Mouse (Mus musculus): Measurements from ENCODE around the gene Gm20388. TPM values are rescaled to one million over a fixed set of nuclear protein-coding genes. Genes with fewer than 3 reads are reported as not detected.

Gene Gm20388
- total RNA-seq, 2 experiments from 2014 or later, result 18.6 TPM; not detected in 1

DNA sequence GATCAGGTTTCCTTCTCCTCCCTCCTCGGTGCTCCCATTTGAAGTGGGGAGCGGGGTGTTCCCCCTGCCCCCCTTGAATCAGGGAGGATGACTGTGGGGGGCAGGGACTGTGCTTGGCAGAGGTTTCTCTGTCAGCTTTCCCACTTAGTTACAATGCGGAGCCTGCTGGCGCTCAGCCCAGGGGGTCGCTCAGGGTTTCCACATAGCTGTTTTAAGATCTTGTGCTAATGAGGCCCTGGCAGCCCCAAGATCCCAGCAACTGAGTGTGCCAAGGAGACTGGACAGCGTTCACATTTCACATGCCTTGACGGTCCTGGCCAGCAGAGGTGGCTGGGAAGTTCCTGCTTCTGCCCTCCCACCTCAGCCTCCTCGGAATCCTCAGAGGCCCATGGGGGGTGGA, 555.1 kb downstream of the Gm20388 start:
- intact Hi-C loops (cut with DNase I), result no loop called here
- peak; percentile 52 to 69 for DNase-seq (ENCODE audit: low spot score in 2 of 2)

DNA sequence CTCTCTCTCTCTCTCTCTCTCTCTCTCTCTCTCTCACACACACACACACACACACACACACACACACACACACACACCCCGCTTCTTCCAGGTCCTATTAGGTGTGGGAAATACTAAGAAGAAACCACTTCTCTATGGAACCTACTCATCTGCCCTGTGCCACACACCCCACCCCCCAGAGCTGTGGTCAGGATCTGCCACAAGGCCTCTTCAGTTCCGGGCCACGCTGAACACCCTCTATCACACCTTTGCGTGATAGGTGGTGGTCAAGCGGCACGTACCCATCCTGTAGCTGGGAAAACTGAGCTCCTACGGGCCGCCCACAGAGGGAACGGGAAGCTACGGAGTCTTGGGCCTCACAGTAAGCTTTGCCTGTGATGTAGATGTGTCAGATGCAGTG, 555.6 kb downstream of the Gm20388 start:
- DNase-seq (ENCODE audit: low spot score in 2 of 2), result no peak
- intact Hi-C loops (cut with DNase I), result no loop called here

GRCm38 (mm10) chr8:120467598-120467997, 557.0 kb downstream of the Gm20388 start:
- no peak for DNase-seq (ENCODE audit: low spot score in 2 of 2)
- intact Hi-C loops (cut with DNase I), result no loop called here

GRCm38 (mm10) chr8:120470170-120470569, 559.5 kb downstream of the Gm20388 start:
- no peak for DNase-seq (ENCODE audit: low spot score in 2 of 2)
- intact Hi-C loops (cut with DNase I), result no loop called here

- no peak for DNase-seq (ENCODE audit: low spot score in 2 of 2)
- intact Hi-C loops (cut with DNase I), result no loop called here
These were observed 560.5 kb downstream of the Gm20388 start for GRCm38 (mm10) chr8:120471166-120471565.

DNA sequence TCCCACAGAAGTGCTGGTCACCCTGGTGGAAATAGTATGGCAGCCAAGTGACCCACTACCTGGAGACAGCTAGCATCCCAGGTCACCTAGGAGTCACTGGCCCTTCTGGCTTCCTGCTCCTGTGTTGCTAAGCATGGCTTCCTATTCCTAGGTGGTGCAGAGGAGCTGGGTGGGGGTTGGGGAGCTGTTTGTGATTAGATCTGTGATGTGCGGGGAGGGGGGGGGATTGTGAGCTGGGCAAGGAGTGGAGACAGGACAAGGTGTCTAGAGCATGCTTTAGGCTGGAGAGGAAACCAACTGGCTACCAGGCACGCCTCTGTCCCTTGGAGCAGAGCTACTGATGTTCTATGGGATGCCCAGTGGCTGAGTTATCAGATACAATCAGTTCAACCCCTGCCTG, 561.1 kb downstream of the Gm20388 start:
- DNase-seq (ENCODE audit: low spot score in 2 of 2), result no peak
- intact Hi-C loops (cut with DNase I), result no loop called here

DNA sequence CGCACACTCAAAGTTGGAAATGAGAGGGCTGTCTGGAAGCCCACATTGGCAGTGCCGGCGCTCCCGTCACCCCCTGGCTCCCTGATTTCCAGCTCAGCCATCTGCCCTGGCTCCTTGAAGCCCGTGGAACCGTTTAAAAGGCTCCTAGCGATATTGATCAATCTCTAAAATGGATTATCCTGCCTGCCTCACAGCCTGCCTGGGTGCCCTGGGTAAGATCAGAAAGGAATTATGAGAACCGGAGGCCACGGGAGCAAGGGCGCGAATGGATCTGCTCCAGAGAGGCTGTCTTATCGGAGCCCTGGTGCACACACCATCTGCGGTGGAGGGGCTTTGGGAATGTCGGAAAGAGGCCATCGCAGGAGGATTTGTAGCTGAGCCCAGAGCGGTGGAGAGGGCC, 561.6 kb downstream of the Gm20388 start:
- no peak for DNase-seq (ENCODE audit: low spot score in 2 of 2)
- intact Hi-C loops (cut with DNase I), result no loop called here

DNA sequence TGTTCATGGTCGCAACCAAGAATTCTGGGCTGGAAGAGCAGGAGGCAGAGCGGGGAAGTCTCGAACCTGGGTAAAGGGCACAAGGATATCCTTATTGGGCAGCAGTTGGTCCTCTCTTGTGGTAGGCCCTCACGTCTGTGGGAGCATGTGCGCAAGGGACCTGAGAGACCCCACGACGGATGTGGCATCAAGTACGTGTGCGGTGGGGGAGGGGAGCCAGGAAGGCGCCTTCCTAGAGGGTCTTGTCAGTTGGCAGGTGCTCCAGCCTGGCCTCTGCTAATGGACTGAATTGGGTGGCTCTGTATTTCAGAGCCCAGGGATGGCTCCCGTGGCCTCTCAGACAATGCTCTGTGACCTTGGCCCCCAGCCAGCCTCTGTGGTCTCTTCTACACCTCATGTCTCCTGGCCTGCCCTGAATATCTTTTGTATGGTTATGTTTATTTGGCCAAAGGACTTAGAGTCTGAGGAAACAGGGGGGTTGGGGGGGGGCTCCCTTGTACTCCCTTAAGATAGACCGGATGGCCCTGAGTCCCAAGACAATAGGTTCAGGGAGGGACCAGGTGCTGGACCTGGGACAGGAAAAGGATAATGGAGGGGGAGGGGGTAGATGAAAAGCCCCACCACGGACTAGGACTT, 563.2 kb downstream of the Gm20388 start:
- intact Hi-C loops (cut with DNase I), result no loop called here
- DNase-seq (ENCODE audit: low spot score in 2 of 2), result no peak

DNA sequence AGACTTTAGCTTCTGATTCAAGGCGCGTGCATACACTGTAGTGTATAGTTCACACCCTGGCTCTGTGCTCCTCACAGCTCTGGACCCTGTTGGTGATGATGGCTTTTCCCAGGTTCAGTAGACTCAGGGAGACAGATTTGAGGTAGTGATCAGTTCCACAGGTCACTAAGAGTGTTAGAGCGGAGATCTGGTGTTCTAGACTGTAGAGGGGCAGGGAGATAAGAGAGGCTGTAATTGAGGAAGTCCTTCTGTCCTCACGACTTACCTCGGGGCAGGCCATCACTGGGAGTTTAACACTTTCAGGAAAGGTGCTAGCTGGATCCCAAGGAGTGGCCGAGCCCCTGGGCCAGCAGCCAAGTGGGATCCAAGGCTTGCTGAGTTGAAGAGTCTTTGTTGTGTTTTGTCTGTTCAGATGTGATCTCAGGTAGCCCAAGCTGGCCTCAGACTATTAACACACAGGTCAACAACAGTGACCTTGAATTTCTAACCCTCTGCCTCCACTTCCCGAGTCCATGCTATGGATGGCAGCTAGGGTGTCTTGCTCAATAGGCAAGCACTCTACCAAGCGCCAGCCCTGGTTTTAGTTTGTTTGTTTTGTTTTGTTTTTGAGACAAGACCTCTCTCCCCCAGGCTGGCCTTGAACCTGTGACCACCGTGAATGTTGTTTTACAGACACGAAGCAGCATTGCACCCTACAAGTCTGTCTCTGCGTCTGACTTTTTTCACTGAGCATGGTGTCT, 564.0 kb downstream of the Gm20388 start:
- intact Hi-C loops (cut with DNase I), result no loop called here
- no peak for DNase-seq (ENCODE audit: low spot score in 2 of 2)

DNA sequence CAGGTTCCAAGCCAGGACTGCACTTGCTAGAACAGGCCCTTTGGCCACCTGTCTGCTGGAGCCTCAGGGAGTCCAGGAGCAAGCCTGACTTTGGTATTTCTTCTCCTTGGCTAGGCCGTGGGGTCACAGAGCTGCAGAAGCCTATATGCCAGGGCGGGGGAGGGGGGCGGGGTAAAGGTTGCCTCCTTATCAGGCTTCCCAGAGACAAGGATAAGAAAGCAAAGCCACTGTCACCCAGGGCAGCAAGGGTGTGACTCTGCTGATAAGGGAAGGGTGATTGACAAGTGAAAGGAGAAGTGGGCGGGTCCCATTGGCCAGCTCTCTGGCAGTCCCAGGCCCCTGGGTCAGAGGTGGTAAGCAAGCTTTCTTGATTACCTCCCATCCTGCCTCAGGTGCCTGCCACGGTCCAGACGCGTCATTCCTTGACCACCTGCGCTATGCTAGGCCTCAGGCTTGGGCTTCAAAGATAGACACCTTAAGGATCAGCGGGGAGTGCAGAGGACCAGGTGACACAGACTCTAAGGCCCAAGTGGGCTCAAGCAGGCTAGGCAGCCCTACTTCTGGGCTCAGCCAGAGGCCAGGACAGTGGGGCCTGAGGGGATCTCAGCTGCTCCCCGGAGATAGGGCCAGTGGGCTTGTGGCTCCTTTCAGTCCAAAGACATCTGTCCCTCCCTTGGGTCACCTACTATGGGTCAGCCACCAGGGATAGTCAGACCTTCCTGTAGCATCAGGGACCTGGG, 565.0 kb downstream of the Gm20388 start:
- intact Hi-C loops (cut with DNase I), result no loop called here
- no peak for DNase-seq (ENCODE audit: low spot score in 2 of 2)

GRCm38 (mm10) chr8:120476711-120477575, 566.3 kb downstream of the Gm20388 start:
- intact Hi-C loops (cut with DNase I), result no loop called here
- DNase-seq (ENCODE audit: low spot score in 2 of 2), result no peak

DNA sequence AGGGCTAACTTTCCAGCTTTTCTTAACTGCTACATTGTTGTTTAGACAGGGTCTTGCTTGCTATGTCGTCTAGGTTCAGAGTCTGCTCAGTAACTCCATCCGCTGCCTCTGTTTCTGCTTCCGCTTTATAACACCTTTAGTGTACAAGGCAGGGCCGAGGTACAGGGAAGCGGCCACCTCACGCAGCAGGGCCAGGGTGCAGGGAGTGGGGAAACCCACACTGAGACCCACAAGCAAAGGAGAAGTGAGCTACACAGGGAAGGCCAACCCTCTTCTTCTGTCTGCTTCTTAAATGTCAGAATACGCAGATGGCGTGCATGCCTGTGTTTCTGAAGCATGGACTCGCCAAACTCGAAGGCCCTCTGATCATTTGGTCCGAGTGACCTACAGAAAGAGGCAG, 568.1 kb downstream of the Gm20388 start:
- no peak for DNase-seq (ENCODE audit: low spot score in 2 of 2)
- intact Hi-C loops (cut with DNase I), result no loop called here

DNA sequence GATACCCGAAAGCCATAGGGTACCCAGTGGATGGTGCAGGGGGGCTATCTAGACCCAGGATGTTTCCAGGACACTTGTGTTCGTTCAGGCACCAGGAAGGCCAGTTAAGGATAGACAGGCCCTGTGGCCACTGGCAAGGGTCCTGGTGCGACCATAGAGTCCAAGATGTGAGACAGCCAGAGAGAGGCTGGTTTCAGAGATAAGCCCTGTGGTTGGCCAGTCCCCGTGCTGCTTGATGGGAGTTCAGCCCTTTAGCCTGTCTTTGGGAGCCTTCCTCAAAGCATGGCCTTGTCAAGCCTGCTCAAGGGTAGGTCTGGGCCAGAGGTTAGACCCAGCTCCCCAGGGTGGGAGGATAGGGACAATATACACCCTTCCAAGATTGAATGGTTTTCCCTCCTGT, 569.0 kb downstream of the Gm20388 start:
- intact Hi-C loops (cut with DNase I), result no loop called here
- DNase-seq (ENCODE audit: low spot score in 2 of 2), result no peak

- no peak for DNase-seq (ENCODE audit: low spot score in 2 of 2)
- intact Hi-C loops (cut with DNase I), result no loop called here
These were observed 571.5 kb downstream of the Gm20388 start for GRCm38 (mm10) chr8:120482015-120482689.

GRCm38 (mm10) chr8:120484460-120484859, 573.8 kb downstream of the Gm20388 start:
- intact Hi-C loops (cut with DNase I), result no loop called here
- peak; percentile 68 to 86 for DNase-seq (ENCODE audit: low spot score in 2 of 2)

- intact Hi-C loops (cut with DNase I), result loop anchor here (5.0 kb wide), 2 partner anchors 68 to 183 kb away; no protein-coding TSS in a partner anchor
- DNase-seq (ENCODE audit: low spot score in 2 of 2), result no peak
These were observed 574.5 kb downstream of the Gm20388 start for GRCm38 (mm10) chr8:120485116-120485515.

GRCm38 (mm10) chr8:120485551-120486476, 575.2 kb downstream of the Gm20388 start:
- no peak for DNase-seq (ENCODE audit: low spot score in 2 of 2)
- intact Hi-C loops (cut with DNase I), result loop anchor here (5.0 kb wide), 2 partner anchors 69 to 184 kb away; no protein-coding TSS in a partner anchor
